Mouse (Mus musculus) cerebellum, adult 2 months (tissue): ENCODE measurements around the gene Btbd35f16. TPM values are rescaled to one million over a fixed set of nuclear protein-coding genes. Genes with fewer than 3 reads are reported as not detected.
"Not testable (repeated sequence)": the region's sequence is repeated elsewhere in the genome, so short reads cannot be mapped to it uniquely, and the experiment has no call there.

Experiments used
- DNase-seq, 2 experiments: peaks; one replicate each; pipeline ENCODE4 v3.0.0; 2021
- H3K27ac ChIP-seq: fragments of 200-500 bp; 2 replicates; pipeline ENCODE4 v1.5.1; 2012; ENCODE audit warnings: low read length, control low read depth, inconsistent platforms; ENCODE audit not compliant: insufficient read depth
- H3K27me3 ChIP-seq: fragments of 200-500 bp; 2 replicates; pipeline ENCODE4 v1.6.1; 2012; ENCODE audit warnings: inconsistent platforms, mild to moderate bottlenecking, low read length, moderate library complexity; ENCODE audit not compliant: control insufficient read depth, insufficient read depth
- H3K4me1 ChIP-seq: fragments of 200-500 bp; 2 replicates; pipeline ENCODE4 v1.6.1; 2011; ENCODE audit warnings: low read length; ENCODE audit not compliant: control insufficient read depth, insufficient read depth
- H3K4me3 ChIP-seq: fragments of 200-500 bp; replicated peaks from 2 replicates; pipeline ENCODE3; 2011; ENCODE audit warnings: mild to moderate bottlenecking, low read depth, low read length, control low read depth; ENCODE audit not compliant: insufficient read depth
- WGBS: fragments of 180-500 bp; shearing (Covaris S2); methylation state at CpG from one replicate; pipeline ENCODE4 v1.1.7; 2018; 5-methylcytosine and 5-hydroxymethylcytosine counted together
- polyA plus RNA-seq: library from polyadenylated mRNA; depleted of rRNA; stranded (reverse); fragments of >200 nt; gene quantifications from 2 replicates; pipeline ENCODE4 v1.2.3, GENCODE M21; 2012; rRNA removed

Btbd35f16 gene
- not detected in 2 replicates for polyA plus RNA-seq

DNA sequence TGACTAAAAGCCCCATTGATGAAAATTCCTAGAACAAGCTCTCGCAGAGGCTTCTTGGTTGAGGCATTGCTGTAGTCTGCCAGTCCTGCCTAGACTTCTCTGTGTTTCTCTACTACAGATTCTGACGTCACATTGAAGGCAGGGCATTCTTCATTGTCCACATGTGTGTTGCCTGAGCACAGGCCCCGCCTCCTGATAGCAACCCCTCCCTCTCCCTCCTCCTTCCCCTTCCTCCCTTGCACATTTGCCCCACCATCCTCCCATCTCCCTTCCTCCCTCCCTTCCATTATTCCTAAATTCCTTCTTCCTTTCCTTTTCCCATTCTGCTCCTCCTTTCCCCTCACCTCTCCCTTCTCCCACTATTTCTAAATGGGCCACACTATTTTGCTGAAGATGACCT, at the start of gene Btbd35f16:
Gene Btbd35f16, minus strand, starts transcription at position 101 of the 400 bp plus-strand sequence.
- not testable (repeated sequence) for H3K4me1 ChIP-seq, H3K27ac ChIP-seq, DNase-seq, H3K27me3 ChIP-seq, H3K4me3 ChIP-seq
- WGBS: 80% methylated on average over 1 of the region's 3 CpGs

Other genes starting within 250 kb of the Btbd35f16 start
- not detected in 2 replicates for gene Btbd35f10, start 204.1 kb downstream of the Btbd35f16 start, polyA plus RNA-seq
- not detected in 2 replicates for gene Btbd35f3, start 80.7 kb upstream of the Btbd35f16 start, polyA plus RNA-seq
- not detected in 2 replicates for gene Btbd35f28, start 239.6 kb upstream of the Btbd35f16 start, polyA plus RNA-seq